ENCODE assay signal across 15 mouse cellular contexts in the genomic region with DNA sequence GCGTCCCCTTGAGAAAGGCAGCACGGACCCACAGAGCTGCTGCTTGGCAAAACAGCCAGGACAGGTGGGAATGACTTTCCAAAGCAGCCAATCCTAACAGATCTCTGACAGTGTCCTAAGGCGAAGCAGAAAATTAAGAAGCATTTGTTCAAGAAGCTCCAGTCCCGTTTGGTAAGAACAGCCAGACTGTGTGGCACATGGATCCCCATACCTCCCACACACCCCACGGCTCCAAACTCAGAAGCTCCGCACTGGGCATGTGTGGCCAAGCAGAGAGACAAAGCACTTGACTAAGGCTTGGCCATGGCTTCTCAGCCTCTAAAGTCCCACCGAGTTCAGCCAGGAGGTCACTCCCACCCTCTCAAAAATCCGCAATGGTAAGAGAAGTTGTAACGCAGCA. TPM values are rescaled to one million over a fixed set of nuclear protein-coding genes. Genes with fewer than 3 reads are reported as not detected.
A peak's percentile ranks its signal among the peaks of the same experiment; 100 is the strongest.
DNase-seq lines count a peak whose midpoint lies in the region.
"Had no signal": no experiment of that assay in that cellular context is flagged by ENCODE, and none has a peak within 500 bp of the region (broad histone marks: within the 10 kb centered on the region; RNA-seq: fewer than 3 reads in every experiment).

No protein-coding gene starts in this region.

- peak; percentile 64 for DNase-seq in layer of hippocampus, adult 11-12 months (ENCODE audit: low spot score)
- DNase-seq in layer of hippocampus, adult 9-10 months (ENCODE audit: low spot score) = no peak
- peak; percentile 15 for DNase-seq in right cerebral cortex, postnatal 14 days
- no peak for DNase-seq in right cerebral cortex, postnatal 25 days
- peak; percentile 29 to 48 for DNase-seq in layer of hippocampus, postnatal 14 days (ENCODE audit: low spot score in 2 of 2)
- no peak for DNase-seq in spleen, postnatal 10 days (ENCODE audit: low spot score in 2 of 2)
- no peak for DNase-seq in retina, postnatal 1 day
- DNase-seq: adrenal gland, adult 2 months; B cell, adult 2 months; cerebellum, adult 11-12 months; cerebellum, postnatal 14 days; gastrocnemius, postnatal 10 days; heart, postnatal 4 days; lung, postnatal 36 days; midbrain, embryonic 14.5 days had no signal

RNA-seq across cellular contexts. Expression of a gene that starts 45.5 kb away (rescaled TPM):
- 100 to 1,000 TPM; 101 TPM for total RNA-seq in layer of hippocampus, postnatal 14 days (2021)

Comparison
In these comparisons a context has a peak if more than half of its experiments do, and no peak if none do; other contexts are left out.
1. DNase-seq: peak in layer of hippocampus, adult 11-12 months (single experiment), right cerebral cortex, postnatal 14 days (single experiment) and layer of hippocampus, postnatal 14 days (2 of 2); none in layer of hippocampus, adult 9-10 months (single experiment), right cerebral cortex, postnatal 25 days (single experiment), spleen, postnatal 10 days (0 of 2) and retina, postnatal 1 day (single experiment).